Mouse (Mus musculus): ENCODE data around the gene Tns1. TPM values are rescaled to one million over a fixed set of nuclear protein-coding genes. Genes with fewer than 3 reads are reported as not detected.

Tns1 gene
- polyA plus RNA-seq, 1 experiment = 117 TPM

DNA sequence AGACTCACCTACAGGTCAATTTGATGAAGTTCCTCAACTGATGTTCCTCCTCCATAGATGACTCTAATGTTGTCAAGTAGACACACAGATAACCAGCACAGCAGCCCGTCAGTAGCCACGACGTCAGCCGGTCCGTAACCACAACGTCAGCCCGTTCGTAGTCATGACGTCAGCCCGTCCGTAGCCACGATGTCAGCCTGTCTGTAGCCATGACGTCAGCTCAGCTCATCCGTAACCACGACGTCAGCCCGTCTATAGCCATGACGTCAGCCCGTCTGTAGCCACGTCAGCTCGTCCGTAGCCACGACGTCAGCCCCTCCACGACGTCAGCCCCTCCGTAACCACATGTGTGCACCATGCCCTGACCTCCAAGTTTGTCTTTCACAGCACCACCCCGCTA lies 217.1 kb downstream of the Tns1 start:
- Histone ChIP-seq H3K27ac (ENCODE audit: control insufficient read depth, insufficient read depth, low read length) (no peak overlapping the region), H3K4me1 (replicated peaks; ENCODE audit: control insufficient read depth, insufficient read depth, low read length) (0 out of 2 replicates have a peak, but pooled peaks cover 5% of the 10 kb centered on the region), H3K36me3 (ENCODE audit: control insufficient read depth, insufficient read depth, low read length) (no peaks in the 10 kb centered on the region), H3K4me3 (ENCODE audit: control insufficient read depth, insufficient read depth, low read length) (no peak overlapping the region), H3K27me3 (ENCODE audit: control insufficient read depth, insufficient read depth, low read length) (no peaks in the 10 kb centered on the region)
- TF ChIP-seq CTCF (IDR thresholded peaks at IDR 0.05; ENCODE audit: borderline replicate concordance, control insufficient read depth, extremely low read depth, insufficient read depth, low read length, poor library complexity) = no peak
- no peak for TF ChIP-seq POLR2A (IDR thresholded peaks at IDR 0.05; ENCODE audit: control insufficient read depth, extremely low read depth, insufficient read depth, low read length, poor library complexity)
- no peak for DNase-seq
- WGBS = 93% methylated on average over 28 of the region's 28 CpGs

DNA sequence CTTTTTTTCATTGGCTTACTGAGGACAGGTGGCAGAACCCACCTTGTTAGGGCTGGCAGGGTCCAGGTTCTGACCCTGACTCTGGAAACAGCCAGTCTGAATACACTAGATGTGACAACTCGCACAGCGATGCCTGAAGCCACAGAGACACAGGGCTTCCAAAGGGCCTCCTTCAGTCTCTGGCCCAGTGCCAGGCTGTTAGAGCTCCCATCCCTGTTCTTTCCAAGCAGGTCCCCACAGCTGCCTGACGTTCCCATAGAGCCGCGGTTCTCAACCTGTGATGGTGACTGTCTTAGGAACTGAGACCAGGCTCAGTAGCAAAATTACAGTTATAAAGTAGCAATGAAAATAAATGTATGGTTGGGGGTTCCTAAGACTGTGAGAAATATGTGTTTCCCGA lies 217.9 kb downstream of the Tns1 start:
- WGBS = 96% methylated on average over 6 of the region's 6 CpGs
- Histone ChIP-seq H3K27me3 (ENCODE audit: control insufficient read depth, insufficient read depth, low read length) (no peaks in the 10 kb centered on the region), H3K4me1 (replicated peaks; ENCODE audit: control insufficient read depth, insufficient read depth, low read length) (0 out of 2 replicates have a peak, but pooled peaks cover 8% of the 10 kb centered on the region), H3K4me3 (ENCODE audit: control insufficient read depth, insufficient read depth, low read length) (no peak overlapping the region), H3K27ac (ENCODE audit: control insufficient read depth, insufficient read depth, low read length) (no peak overlapping the region), H3K36me3 (ENCODE audit: control insufficient read depth, insufficient read depth, low read length) (no peaks in the 10 kb centered on the region)
- no peak for DNase-seq
- TF ChIP-seq CTCF (IDR thresholded peaks at IDR 0.05; ENCODE audit: borderline replicate concordance, control insufficient read depth, extremely low read depth, insufficient read depth, low read length, poor library complexity) = no peak
- no peak for TF ChIP-seq POLR2A (IDR thresholded peaks at IDR 0.05; ENCODE audit: control insufficient read depth, extremely low read depth, insufficient read depth, low read length, poor library complexity)

DNA sequence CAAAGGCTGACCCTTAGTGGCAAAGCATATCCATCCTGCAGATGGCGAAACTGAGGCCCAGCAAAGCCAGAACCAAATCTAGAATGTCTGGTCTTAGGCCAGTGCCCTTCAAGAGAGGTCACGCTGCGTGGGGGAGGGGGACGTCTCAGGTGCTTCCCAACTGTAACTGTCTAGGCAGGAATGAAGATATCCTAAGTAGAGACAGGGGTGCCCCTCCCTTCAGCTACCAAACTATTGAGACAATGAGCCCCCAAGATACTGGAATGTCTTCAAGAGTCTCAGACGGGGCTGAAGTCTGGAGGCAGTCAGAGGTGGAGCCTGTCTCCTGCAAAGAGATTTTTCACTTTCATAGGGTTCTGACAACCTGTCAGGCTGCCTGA lies 218.4 kb downstream of the Tns1 start:
- Histone ChIP-seq H3K27me3 (ENCODE audit: control insufficient read depth, insufficient read depth, low read length) (no peaks in the 10 kb centered on the region), H3K36me3 (ENCODE audit: control insufficient read depth, insufficient read depth, low read length) (no peaks in the 10 kb centered on the region), H3K4me3 (ENCODE audit: control insufficient read depth, insufficient read depth, low read length) (no peak overlapping the region), H3K27ac (ENCODE audit: control insufficient read depth, insufficient read depth, low read length) (no peak overlapping the region), H3K4me1 (replicated peaks; ENCODE audit: control insufficient read depth, insufficient read depth, low read length) (0 out of 2 replicates have a peak, but pooled peaks cover 6% of the 10 kb centered on the region)
- DNase-seq = peak; percentile 1
- TF ChIP-seq POLR2A (IDR thresholded peaks at IDR 0.05; ENCODE audit: control insufficient read depth, extremely low read depth, insufficient read depth, low read length, poor library complexity) (no peak), CTCF (IDR thresholded peaks at IDR 0.05; ENCODE audit: borderline replicate concordance, control insufficient read depth, extremely low read depth, insufficient read depth, low read length, poor library complexity) (no peak)
- WGBS = 86% methylated on average over 5 of the region's 5 CpGs

DNA sequence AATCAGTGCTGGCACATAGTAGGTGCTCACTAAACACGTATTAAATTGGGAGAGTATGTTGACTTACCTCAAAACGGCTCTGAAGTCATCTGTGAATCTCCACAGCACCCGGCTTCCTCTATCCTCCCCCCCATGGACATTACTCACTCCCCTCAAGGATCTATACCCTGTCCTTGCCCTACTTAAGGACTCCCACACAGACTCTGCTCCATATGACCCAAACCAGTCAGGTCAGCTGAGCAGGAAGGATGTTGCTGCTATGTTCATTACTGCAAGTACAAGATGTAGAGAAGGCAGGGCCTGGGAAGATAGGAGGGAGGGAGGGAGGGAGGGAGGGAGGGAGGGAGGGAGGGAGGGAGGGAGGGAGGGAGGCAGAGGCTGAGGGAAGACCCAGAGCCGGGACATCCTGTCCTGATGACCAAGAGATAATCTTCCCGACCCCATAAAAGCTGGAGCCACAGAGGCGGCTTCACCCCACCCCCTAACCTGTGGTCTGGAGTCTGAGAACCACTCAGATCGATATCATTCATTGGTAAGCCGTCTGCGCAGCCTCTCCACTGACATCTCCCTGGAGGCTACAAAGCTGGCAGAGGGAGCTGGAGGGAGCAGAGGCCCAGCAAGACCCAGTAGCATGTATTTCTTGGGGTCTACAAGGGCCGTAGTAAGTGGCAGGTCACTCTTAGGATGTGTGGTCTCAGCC lies 219.0 kb downstream of the Tns1 start:
- H3K27me3 ChIP-seq (ENCODE audit: control insufficient read depth, insufficient read depth, low read length) = no peaks in the 10 kb centered on the region
- 0 out of 2 replicates have a peak, but pooled peaks cover 3% of the 10 kb centered on the region for H3K4me1 ChIP-seq (replicated peaks; ENCODE audit: control insufficient read depth, insufficient read depth, low read length)
- no peak overlapping the region for H3K4me3 ChIP-seq (ENCODE audit: control insufficient read depth, insufficient read depth, low read length)
- DNase-seq = no peak
- TF ChIP-seq POLR2A (IDR thresholded peaks at IDR 0.05; ENCODE audit: control insufficient read depth, extremely low read depth, insufficient read depth, low read length, poor library complexity) (no peak), CTCF (IDR thresholded peaks at IDR 0.05; ENCODE audit: borderline replicate concordance, control insufficient read depth, extremely low read depth, insufficient read depth, low read length, poor library complexity) (no peak)
- H3K36me3 ChIP-seq (ENCODE audit: control insufficient read depth, insufficient read depth, low read length) = no peaks in the 10 kb centered on the region
- H3K27ac ChIP-seq (ENCODE audit: control insufficient read depth, insufficient read depth, low read length) = no peak overlapping the region
- 47% methylated on average over 10 of the region's 10 CpGs for WGBS

DNA sequence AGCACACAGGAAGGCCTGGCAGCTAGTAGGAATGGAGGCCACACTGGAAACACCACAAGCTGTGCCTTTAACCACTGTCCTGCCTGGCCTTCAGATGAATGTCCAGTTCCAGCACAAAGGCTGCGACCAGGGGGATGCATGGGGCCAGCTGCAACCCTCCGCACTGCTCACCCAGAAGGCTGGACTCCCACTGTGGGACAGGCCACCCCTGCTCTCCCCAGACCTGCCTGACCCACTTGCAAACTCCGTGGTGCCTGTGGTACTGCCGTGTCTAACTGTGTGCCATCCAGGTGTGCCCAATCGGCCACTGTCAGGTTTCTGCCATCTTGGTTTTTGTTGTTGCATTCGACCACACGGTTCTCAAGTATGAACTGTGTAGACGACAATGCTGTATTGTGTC lies 219.6 kb downstream of the Tns1 start:
- Histone ChIP-seq H3K36me3 (ENCODE audit: control insufficient read depth, insufficient read depth, low read length) (no peaks in the 10 kb centered on the region), H3K4me1 (replicated peaks; ENCODE audit: control insufficient read depth, insufficient read depth, low read length) (0 out of 2 replicates have a peak, but pooled peaks cover 3% of the 10 kb centered on the region), H3K4me3 (ENCODE audit: control insufficient read depth, insufficient read depth, low read length) (no peak overlapping the region), H3K27ac (ENCODE audit: control insufficient read depth, insufficient read depth, low read length) (no peak overlapping the region), H3K27me3 (ENCODE audit: control insufficient read depth, insufficient read depth, low read length) (no peaks in the 10 kb centered on the region)
- TF ChIP-seq CTCF (IDR thresholded peaks at IDR 0.05; ENCODE audit: borderline replicate concordance, control insufficient read depth, extremely low read depth, insufficient read depth, low read length, poor library complexity) = no peak
- no peak for TF ChIP-seq POLR2A (IDR thresholded peaks at IDR 0.05; ENCODE audit: control insufficient read depth, extremely low read depth, insufficient read depth, low read length, poor library complexity)
- 97% methylated on average over 8 of the region's 8 CpGs for WGBS
- peak; percentile 0 for DNase-seq

DNA sequence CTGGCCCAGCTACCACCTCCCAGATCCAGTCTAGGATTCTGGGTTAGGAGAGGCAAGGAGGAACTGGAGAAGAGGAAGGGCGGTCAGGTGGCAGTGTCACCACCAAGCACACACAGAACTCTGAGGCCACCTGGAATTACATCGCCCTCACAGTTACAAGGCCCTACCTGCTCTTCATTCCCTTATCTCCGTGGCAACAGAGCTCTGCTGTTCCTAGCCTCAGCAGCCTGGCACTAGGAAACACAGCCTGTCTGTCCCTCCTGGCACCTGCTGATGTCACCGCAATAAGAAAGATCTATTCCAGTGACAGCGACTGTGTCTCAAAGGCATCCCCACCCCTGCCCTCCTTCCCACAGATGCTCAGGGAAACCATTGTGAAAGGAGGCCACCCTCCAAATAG lies 221.2 kb downstream of the Tns1 start:
- DNase-seq = no peak
- Histone ChIP-seq H3K36me3 (ENCODE audit: control insufficient read depth, insufficient read depth, low read length) (no peaks in the 10 kb centered on the region), H3K4me1 (replicated peaks; ENCODE audit: control insufficient read depth, insufficient read depth, low read length) (0 out of 2 replicates have a peak, but pooled peaks cover 3% of the 10 kb centered on the region), H3K27me3 (ENCODE audit: control insufficient read depth, insufficient read depth, low read length) (no peaks in the 10 kb centered on the region), H3K27ac (ENCODE audit: control insufficient read depth, insufficient read depth, low read length) (no peak overlapping the region), H3K4me3 (ENCODE audit: control insufficient read depth, insufficient read depth, low read length) (no peak overlapping the region)
- TF ChIP-seq CTCF (IDR thresholded peaks at IDR 0.05; ENCODE audit: borderline replicate concordance, control insufficient read depth, extremely low read depth, insufficient read depth, low read length, poor library complexity) = no peak
- no peak for TF ChIP-seq POLR2A (IDR thresholded peaks at IDR 0.05; ENCODE audit: control insufficient read depth, extremely low read depth, insufficient read depth, low read length, poor library complexity)
- WGBS = 91% methylated on average over 5 of the region's 5 CpGs
